Mouse (Mus musculus): ENCODE data around the gene Fig4. TPM values are rescaled to one million over a fixed set of nuclear protein-coding genes. Genes with fewer than 3 reads are reported as not detected.

The Fig4 gene
- total RNA-seq, 2 experiments from 2014 or later: 22.6 to 24.3 TPM

DNA sequence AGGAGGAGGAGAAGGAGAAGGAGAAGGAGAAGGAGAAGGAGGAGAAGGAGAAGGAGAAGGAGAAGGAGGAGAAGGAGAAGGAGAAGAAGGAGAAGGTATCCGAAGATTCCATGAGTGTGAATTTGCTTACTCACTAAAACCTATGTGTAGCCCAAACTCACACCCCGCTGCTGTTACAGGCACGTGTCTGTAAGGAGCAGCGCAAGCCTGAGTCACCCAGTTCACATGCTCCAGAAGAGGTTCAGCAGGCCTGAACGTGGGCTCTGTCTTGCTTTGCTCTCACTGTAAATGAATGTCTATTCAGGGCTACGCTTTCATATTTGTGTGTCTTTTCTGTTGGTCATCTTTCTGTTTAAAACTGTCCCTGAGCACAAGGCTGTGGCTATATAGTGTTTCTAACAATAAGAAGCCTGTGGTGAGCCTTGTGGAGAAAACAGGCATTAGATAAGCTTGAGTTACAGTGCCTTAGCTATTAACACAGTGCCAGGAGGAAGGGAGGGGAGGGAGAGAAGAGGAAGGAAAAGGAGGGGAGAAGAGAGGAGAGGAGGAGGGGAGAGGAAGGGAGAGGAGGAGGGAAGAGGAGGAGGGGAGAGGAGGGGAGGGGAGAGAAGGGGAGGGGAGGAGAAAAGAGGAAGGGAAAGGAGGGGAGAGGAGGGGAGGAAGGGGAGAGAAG, 71.8 kb downstream of the Fig4 start:
- intact Hi-C loops (cut with DNase I): no loop called here
- DNase-seq: no peak

DNA sequence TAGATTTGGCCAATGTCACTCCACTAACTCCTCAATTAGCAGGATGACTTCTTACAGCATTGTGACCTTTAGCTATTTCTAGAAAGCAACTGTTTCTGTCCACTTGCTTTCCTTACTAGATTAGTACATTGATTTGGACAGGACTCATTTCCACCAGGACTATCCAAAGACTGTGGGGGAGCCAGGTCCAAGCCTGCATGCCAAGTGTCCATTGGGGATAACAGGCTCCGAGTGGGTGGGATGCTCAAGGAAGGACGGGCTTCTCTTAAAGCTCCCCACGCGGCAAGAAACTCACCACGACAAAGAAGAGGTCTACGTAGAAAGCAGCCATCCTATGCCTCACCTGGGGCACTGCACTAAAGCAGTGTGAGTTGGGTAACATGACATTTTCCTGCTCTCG, 75.4 kb downstream of the Fig4 start:
- no peak for DNase-seq
- intact Hi-C loops (cut with DNase I): no loop called here

DNA sequence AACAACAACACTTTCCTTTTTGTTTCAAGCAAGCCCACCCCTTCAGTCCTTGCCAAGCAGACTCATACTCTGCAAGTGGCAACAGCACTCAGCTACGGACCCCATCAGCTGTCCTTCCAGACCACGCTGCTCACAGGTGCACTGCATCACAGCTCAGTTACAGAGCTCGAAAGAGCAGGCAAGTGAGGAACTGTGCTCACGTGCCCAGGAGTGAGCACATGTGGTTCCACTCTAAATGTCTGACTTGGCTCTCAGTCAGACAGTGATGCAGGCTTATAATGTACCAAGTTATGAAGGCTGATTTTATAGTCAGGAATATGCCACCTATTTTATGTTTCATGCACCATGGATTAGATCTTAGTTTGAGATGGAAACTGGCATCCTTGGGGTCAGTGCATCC, 79.6 kb downstream of the Fig4 start:
- no peak for DNase-seq
- intact Hi-C loops (cut with DNase I): no loop called here

DNA sequence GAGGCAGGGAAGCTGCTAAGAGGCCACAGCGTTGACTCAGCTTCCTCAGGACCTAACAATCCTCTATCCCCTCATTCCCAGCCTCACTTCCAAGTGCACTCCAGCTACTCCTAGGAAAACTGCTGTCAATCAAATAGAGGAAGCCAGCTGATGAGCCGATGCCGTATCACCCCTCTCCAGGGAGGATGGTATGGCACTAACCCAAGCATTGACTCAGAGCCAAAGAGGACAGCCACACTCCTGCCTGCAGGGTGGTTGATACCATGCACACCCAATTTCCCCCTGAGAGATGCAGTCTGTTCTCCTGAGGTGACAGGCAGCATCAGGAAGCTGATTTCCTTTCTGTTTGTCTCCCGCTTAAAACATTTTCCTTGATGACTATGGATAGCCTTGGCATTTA, 81.9 kb downstream of the Fig4 start:
- intact Hi-C loops (cut with DNase I): no loop called here
- no peak for DNase-seq

DNA sequence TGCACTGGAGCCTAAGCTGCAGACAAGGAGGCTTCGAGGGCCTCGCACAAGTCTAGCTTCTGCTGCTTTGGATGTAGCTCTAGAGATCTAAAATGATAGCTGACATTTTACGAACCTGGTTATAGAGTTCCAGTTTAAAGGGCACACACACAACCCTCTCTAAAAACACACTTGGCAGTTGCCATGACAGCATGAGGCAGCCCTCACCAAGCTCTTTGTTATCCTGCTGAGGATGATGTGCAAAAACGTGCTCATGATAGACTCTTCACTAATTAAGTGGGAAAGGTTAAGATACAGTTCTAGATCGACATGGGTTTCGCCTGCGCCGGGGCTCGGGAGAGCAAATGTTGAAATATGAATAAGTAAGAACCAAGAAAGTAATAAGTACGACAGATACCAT, 84.2 kb downstream of the Fig4 start:
- intact Hi-C loops (cut with DNase I): no loop called here
- DNase-seq: no peak

DNA sequence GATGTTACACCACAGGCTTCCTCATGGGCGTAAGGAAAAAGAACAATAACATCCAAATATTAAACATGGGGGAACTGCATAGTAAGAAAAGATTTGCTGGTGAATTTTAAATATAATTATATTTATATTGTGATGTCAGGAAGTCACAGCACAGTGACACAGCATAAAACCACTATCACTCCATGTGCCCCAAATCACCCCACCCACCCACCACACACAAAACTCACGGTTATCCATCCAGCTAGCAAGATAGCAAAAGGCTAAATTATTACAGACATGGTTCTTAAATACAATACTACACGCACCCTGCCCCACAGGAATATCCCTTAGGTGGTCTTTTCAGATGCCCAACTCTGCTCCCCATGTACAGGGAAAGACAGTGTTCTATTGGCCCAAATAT, 89.0 kb downstream of the Fig4 start:
- intact Hi-C loops (cut with DNase I): no loop called here

DNA sequence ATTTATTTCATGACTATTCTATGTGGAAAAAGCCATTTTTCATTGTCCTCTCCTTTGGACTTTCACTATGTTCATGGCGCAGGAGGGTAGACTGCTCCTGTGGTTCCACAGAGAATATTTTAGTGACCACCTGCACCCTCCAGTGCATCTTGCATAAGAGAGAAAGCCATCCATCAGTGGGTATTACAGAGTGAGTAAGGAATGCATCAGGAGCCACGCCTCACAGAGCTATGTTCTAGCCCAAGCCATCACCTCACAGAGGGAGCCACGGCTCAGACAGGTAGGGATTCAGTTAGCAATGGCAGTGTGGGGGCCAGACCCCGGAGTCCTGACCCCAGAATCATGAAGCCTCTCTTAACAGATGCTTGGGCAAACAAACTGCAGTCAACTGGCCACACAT, 93.5 kb downstream of the Fig4 start:
- DNase-seq: no peak
- intact Hi-C loops (cut with DNase I): no loop called here

More for the DNA sequence above, 89.0 kb downstream of the Fig4 start:
- no peak for DNase-seq

DNA sequence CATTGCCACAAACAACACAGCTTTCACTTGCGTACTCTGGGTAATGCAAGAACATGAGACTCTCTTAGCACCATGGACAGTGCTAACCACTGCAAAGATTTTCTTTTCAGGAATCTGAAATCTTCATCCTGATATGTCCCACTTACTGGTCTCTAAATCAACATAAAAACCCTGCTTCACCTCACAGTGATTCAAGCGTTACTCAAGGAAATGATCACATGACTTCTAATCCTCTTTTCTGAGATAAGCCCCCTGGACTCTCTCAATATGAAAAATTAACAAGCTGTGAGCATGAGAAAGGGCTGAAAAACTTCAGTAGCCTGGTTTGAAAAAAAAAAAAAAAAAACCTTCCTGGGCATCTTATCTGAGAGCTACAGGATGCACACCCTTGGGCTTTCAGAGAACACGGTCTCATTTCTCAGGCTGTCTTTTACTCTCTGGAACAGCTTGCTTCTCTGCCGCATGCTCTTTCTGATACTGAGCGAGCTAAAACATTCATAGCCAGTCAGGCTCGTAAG, 94.1 kb downstream of the Fig4 start:
- DNase-seq: no peak
- intact Hi-C loops (cut with DNase I): no loop called here

DNA sequence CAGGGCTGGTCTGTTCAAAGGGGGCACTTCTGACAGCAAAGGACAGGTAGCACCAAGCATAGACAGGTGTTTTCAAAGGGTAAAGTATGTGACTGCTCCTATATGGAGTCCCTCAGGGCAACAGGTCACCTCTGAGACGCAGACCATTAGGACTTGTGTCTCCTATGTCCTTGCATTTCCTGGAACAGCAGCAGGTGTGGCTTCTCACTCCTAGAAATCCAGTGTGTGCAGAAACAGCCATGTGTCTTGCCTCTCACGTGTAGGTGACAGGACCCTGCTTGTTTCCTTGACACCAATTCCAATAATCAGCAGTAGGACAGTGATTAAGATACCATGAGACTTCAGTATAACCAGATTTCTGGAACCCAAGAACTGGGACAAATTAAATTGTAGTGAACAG, 97.4 kb downstream of the Fig4 start:
- intact Hi-C loops (cut with DNase I): no loop called here
- DNase-seq: no peak

DNA sequence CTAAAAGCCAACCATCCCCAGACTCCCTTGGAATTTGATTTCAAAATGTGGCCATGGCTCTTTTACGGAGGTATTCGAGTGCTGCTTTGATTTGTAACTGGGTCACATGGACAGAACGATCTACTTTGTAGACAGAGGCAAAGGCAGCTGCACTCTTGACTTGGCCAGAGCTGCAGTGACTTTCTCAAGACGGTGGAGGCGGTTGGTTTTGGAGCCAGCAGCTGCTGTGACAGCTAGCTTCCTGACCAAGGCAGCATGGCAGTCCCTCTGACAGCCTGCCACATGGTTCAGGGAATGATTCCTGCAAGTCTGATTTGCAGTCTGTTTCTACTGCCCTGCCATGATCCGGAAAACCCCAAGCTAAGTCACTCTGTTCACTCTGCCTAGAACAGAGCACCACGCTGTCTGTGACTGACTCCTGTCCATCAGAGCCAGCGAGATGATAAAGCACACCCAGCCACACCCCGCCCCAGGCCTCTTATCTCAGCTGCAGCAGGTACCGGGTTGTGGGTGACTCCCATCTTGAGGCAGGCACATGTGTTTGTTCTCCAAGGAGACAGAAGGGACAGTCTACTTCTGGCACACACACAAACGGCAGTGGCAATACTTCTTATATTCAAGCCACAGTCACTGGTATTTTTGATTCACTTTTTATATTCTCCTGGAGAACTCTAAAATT, 98.3 kb downstream of the Fig4 start:
- intact Hi-C loops (cut with DNase I): no loop called here
- DNase-seq: no peak

DNA sequence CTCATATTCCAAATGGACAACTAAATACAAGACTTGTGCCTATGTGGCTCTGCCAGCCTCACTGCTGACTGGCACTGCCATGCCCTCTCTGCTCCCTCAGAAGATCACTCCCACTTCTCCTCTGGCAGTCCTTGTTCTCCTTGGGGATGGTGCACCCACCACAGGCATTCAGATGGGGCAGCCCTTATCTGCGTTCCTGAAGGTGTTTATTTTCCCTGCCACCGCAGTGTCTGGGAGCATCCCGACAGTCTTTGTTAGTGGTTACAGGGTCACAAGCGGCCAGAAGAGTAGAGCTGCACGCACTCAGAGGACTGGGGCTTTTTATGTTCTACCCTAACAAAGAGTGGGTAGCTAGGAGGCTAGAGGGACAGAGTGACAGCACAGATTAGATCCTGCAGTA, 98.9 kb downstream of the Fig4 start:
- intact Hi-C loops (cut with DNase I): no loop called here
- DNase-seq: no peak

DNA sequence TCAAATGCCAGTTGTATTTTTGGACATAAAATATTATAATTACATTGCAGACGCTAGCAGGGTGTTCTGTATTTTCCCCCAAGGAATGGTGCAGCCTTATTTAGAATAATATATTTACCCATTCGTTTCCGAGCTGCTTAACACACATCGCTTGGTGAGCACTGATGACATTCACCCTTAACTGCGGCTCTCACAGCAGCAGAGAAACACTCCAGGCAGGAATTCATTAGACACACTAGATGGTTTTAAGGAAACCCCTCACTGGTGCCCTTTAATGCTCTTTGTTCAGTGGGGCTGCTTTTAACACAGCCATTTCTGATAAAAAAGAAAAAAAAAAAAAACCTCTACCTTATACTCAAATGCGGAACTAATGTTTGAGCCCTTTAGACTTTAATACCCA, 104.3 kb downstream of the Fig4 start:
- intact Hi-C loops (cut with DNase I): no loop called here
- no peak for DNase-seq

DNA sequence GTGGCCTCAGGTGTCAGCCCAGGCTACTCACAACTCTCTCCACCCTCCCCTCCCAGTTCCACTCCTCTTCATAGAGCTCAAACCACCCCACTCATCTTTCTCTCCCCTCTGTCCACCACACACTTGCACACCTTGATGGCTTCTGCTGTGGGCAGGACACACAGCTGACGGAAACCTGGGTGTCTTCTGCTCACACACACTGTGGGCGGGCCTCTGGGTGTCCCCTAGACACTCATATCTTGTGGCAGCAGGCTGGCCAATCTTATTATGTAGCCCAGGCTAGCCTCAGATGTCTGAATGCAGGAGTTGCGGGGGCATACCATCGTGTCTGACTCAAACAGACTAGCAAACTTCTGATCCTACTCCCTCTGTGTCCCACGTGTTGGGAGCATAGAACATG, 105.3 kb downstream of the Fig4 start:
- intact Hi-C loops (cut with DNase I): no loop called here
- no peak for DNase-seq

DNA sequence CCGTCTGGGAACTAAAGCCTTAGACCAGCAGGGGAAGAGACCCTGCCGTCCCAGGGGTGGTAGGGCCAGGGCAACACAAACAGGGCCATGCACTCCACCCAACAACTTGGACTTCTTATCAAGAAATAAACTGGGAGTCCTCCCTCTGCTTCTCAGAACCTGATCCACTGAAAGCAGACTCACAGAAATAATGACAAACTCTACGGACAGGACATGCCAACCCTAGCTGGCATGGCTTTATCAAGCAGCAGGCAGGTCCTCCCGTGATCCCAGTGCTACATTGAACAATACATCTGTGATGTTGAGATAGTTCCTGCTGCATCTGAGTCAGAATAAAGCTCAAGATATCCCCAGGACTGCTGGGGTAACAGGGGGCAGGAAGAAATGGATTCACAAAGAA, 106.8 kb downstream of the Fig4 start:
- intact Hi-C loops (cut with DNase I): no loop called here
- no peak for DNase-seq

DNA sequence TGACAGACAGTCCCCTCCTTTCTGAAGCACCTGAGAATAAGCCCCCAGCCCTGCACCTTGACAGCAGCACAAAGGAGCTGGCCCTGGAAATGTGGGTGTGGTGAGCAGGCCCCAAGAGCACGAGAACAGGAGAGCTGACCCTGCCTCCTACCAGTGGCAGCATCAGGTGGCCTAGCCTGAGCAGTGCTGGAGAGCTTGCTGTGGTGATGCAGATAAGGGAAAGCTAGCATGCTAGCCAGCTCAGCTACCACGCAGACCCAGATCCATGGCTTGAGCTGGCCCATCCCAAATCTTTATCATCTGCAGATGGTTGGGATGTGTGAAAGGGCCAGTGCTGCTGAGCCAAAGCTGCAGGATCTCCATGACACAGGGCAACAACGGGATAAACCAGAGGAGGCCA, 113.7 kb downstream of the Fig4 start:
- no peak for DNase-seq
- intact Hi-C loops (cut with DNase I): no loop called here

DNA sequence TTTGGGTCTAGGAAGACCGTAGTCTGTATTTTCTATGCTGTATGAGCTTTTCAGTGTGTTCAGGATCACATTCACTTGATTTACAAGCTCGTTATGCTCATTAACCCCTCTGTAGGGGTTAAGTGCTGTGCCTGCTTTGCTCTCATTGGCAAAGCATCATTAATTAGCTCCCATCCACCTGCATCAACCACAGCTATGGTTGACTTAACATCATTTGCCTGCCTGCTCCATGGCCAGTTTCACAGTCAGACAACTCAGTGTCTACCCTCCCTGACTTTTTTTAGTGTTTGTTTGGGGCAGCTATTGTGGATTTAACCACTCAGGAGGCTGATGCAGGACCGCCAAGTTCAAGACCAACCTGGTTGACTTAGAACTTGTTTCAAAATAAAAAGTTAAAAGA, 119.1 kb downstream of the Fig4 start:
- DNase-seq: no peak
- intact Hi-C loops (cut with DNase I): no loop called here

DNA sequence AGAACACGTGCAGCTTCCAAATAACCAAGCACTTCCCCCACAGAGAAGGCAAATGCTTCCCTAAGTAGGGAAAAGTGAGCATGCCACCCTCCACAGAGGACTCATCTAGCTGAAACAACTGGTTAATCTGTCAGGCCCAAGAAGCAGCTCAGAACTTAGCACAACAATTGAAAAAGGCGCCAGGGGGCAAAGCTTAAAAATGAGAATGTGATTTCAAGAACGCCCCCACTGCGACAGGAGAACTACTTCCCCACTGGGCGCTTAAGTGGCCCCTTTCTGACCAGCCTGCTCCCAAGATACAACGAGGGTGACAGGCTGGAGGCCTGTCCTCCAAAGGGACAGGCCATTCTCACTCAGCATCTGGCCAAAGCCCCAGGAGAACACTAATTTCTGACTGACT, 120.4 kb downstream of the Fig4 start:
- intact Hi-C loops (cut with DNase I): no loop called here
- no peak for DNase-seq

DNA sequence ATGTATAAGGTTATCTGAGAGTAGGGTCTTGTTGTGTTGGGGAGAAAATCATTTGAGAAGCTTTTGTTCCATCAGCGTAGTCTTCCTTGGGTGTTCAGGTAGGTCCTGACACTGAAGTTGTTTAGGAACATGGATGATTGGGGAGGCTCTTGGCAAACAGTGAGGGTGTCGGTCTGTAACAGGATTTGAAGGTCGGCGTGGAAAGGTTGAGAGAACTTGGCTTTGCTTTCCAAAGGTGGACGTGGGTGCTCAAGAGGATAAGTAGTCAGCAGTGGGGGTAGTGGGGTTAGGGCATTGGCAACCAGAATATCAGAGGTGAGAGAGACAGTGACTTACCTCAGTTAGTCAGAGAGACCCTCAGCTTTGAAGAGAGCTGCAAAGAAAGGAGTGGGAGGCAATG, 136.9 kb downstream of the Fig4 start:
- intact Hi-C loops (cut with DNase I): no loop called here
- DNase-seq: no peak

DNA sequence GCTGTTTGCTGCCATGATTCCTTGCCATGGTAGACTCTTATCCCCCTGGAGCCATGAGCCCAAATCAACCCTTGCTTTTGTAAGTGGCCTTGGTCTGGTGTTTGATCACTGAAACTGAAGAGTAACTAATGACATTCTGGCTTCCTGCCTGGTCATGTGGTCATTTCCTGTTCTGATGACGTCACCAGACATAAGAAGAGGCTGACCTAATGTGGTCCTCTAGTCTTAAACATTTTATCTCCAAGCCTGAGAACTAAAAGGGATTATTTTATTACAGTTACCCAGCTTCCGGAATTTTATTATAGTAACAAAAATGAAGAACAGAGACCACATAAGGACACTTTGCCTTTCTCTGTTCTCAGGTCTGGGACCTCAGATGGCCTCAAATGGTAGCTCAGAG, 140.0 kb downstream of the Fig4 start:
- intact Hi-C loops (cut with DNase I): no loop called here
- DNase-seq: no peak

DNA sequence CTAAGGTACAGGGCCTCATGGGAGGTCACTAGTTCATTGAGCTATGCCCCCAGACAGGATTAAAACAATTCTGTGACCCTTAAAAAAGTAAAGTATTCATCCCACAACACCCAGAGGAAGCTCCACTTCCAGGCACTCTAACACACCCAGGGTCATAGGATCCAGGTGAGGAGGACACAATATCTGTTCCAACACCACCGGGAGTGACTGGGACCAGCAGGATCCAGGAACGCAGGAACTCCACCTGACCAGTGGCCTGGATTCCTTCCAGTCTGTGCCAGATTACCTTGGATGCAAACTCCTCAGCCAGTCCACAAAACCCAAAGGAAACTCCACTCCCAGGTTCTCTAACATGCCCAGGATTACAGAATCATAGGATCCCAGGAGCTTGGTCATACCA, 145.8 kb downstream of the Fig4 start:
- intact Hi-C loops (cut with DNase I): no loop called here
- no peak for DNase-seq

DNA sequence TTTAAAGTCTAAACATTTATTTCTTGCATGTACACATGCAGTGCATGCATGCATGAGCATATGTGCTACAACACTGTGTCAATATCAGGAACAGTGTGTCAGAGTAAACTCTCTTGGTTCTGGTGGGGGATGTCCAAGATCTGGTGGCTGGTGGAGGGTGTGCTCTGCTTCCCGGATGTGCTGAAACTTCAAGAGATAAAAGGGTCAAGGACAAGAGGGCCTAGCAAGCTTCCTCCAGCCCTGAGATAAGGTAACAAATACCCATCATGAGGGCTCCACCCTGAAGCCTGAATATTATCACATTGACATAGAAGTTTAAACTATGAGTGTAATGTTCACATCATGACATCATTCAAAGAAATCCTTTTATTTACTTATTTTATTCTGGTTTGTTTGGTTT, 146.4 kb downstream of the Fig4 start:
- intact Hi-C loops (cut with DNase I): no loop called here
- no peak for DNase-seq

DNA sequence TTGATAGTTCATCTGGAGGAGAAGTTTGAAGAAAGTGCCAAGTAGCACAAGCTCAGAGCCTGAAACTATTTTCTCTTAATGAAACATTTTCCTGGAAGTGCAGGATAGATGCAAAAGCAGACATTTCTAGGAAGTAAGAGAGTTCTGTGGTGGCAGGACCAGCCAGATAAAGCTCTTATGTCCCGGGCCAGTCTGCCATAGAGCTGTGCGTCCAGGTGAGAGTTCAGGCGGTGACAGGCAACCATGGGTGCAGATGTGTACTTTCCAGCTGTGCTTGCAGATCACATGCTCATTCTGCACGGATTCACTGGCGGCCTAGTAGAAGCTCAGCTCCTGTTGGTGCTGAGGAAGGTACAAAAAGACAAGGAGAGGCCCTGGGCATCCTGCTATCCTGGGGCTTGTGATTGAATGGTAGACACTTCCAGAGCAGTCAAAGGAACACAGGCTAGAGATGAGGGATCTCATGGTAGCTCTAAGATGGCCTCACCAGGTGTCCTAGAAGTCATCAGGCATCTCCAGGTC, 149.8 kb downstream of the Fig4 start:
- DNase-seq: no peak
- intact Hi-C loops (cut with DNase I): no loop called here

Measured in heart, postnatal 14 days (tissue).